Mouse (Mus musculus) MEL (cell line): ENCODE measurements at regions not wholly inside any gene's neighbourhood (a gene's known extent, or its start where the extent isn't known, plus 50 kb on each side); places are given as distances from the start of the nearest gene placed in this dataset.

Experiments used
- DNase-seq: peaks from one replicate; pipeline ENCODE4 v3.0.0; 2011; ENCODE audit warnings: low read depth, low spot score
- H3K27ac ChIP-seq: 2 replicates; pipeline ENCODE4 v1.5.1; 2012; ENCODE audit warnings: low read depth, mild to moderate bottlenecking, control low read depth, low read length, moderate library complexity; ENCODE audit not compliant: control insufficient read depth
- H3K27me3 ChIP-seq, 2 experiments: fragments of 150-350 bp in 1 of 2; sonication (generic) in 1 of 2; 2 replicates each; pipeline ENCODE4 v1.6.1; 2012; ENCODE audit warnings: low read length in 2 of 2, mild to moderate bottlenecking in 2 of 2, improper control_type of control experiment in 1 of 2, moderate library complexity in 1 of 2; ENCODE audit not compliant: insufficient read depth in 2 of 2, control insufficient read depth in 1 of 2
- H3K36me3 ChIP-seq, 2 experiments: 2 replicates each; pipeline ENCODE4 v1.6.1; 2012 to 2014; ENCODE audit warnings: low read length in 2 of 2, improper control_type of control experiment in 1 of 2, inconsistent platforms in 1 of 2, mild to moderate bottlenecking in 1 of 2; ENCODE audit not compliant: insufficient read depth in 2 of 2, control insufficient read depth in 1 of 2
- H3K4me1 ChIP-seq, 2 experiments: fragments of 150-350 bp in 1 of 2; sonication (generic) in 1 of 2; 2 replicates each; pipeline ENCODE4 v1.6.1; 2012; ENCODE audit warnings: low read length in 2 of 2, improper control_type of control experiment in 1 of 2, mild to moderate bottlenecking in 1 of 2; ENCODE audit not compliant: insufficient read depth in 2 of 2, control insufficient read depth in 1 of 2
- H3K4me3 ChIP-seq, 2 experiments: fragments of 150-350 bp in 1 of 2; sonication (generic) in 1 of 2; 2 replicates each; pipeline ENCODE4 v1.5.1; 2012; ENCODE audit warnings: low read depth in 2 of 2, low read length in 2 of 2, mild to moderate bottlenecking in 2 of 2, moderate library complexity in 2 of 2, control low read depth in 1 of 2, improper control_type of control experiment in 1 of 2; ENCODE audit not compliant: control insufficient read depth in 1 of 2, insufficient read depth in 1 of 2
- H3K79me2 ChIP-seq: 2 replicates; pipeline ENCODE4 v1.6.1; 2012; ENCODE audit warnings: mild to moderate bottlenecking, low read length, moderate library complexity; ENCODE audit not compliant: control insufficient read depth, poor library complexity, insufficient read depth
- H3K9ac ChIP-seq: 2 replicates; pipeline ENCODE4 v1.6.1; 2012; ENCODE audit warnings: low read depth, mild to moderate bottlenecking, control low read depth, low read length, moderate library complexity; ENCODE audit not compliant: control insufficient read depth, poor library complexity, severe bottlenecking
- H3K9me3 ChIP-seq: fragments of 150-350 bp; sonication (generic); replicated peaks from 2 replicates; pipeline ENCODE4 v1.6.1; 2012; ENCODE audit warnings: mild to moderate bottlenecking, low read length, improper control_type of control experiment, moderate library complexity; ENCODE audit not compliant: insufficient read depth
- BHLHE40 ChIP-seq: IDR thresholded peaks from 2 replicates; pipeline ENCODE4 v1.6.1; 2012; ENCODE audit warnings: low read depth, mild to moderate bottlenecking, inconsistent platforms, low read length, improper control_type of control experiment, borderline replicate concordance
- CHD1 ChIP-seq: IDR thresholded peaks from 2 replicates; pipeline ENCODE4 v1.6.1; 2012; ENCODE audit warnings: low read depth, mild to moderate bottlenecking, inconsistent platforms, low read length, improper control_type of control experiment
- CTCF ChIP-seq, 3 experiments: IDR thresholded peaks in 2 of 3; conservative IDR thresholded peaks in 1 of 3; 2 replicates each; pipeline ENCODE4 v1.5.1; 2011 to 2012; ENCODE audit warnings: low read length in 3 of 3, low read depth in 2 of 3, mild to moderate bottlenecking in 2 of 3, improper control_type of control experiment in 1 of 3, inconsistent platforms in 1 of 3, mixed read lengths in 1 of 3, moderate library complexity in 1 of 3; ENCODE audit not compliant: control insufficient read depth in 1 of 3, insufficient read depth in 1 of 3, poor library complexity in 1 of 3, severe bottlenecking in 1 of 3
- ELF1 ChIP-seq: IDR thresholded peaks from 2 replicates; pipeline ENCODE4 v1.6.1; 2014; ENCODE audit warnings: low read depth, mild to moderate bottlenecking, inconsistent platforms, low read length, improper control_type of control experiment, moderate library complexity
- EP300 ChIP-seq, 2 experiments: IDR thresholded peaks; 2 replicates each; pipeline ENCODE4 v1.6.1; 2011; ENCODE audit warnings: improper control_type of control experiment in 2 of 2, low read length in 2 of 2, low read depth in 1 of 2, mild to moderate bottlenecking in 1 of 2
- GABPA ChIP-seq: IDR thresholded peaks from 2 replicates; pipeline ENCODE4 v1.6.1; 2012; ENCODE audit warnings: low read depth, mild to moderate bottlenecking, inconsistent platforms, low read length, improper control_type of control experiment, moderate library complexity
- GATA1 ChIP-seq: IDR thresholded peaks from 2 replicates; pipeline ENCODE4 v1.6.1; 2011; ENCODE audit warnings: low read depth, low read length, improper control_type of control experiment
- JUND ChIP-seq: IDR thresholded peaks from 2 replicates; pipeline ENCODE4 v1.6.1; 2011; ENCODE audit warnings: low read depth, mild to moderate bottlenecking, improper control_type of control experiment, low read length
- MAFK ChIP-seq: IDR thresholded peaks from 2 replicates; pipeline ENCODE4 v1.6.1; 2011; ENCODE audit warnings: low read depth, mild to moderate bottlenecking, low read length, improper control_type of control experiment, borderline replicate concordance
- MAZ ChIP-seq: IDR thresholded peaks from 2 replicates; pipeline ENCODE4 v1.6.1; 2012; ENCODE audit warnings: low read depth, mild to moderate bottlenecking, inconsistent platforms, low read length, improper control_type of control experiment
- TAL1 ChIP-seq: IDR thresholded peaks from 2 replicates; pipeline ENCODE4 v1.6.1; 2012; ENCODE audit warnings: mild to moderate bottlenecking, inconsistent platforms, low read length, moderate library complexity, mixed read lengths
- TCF12 ChIP-seq: IDR thresholded peaks from 2 replicates; pipeline ENCODE4 v1.6.1; 2014; ENCODE audit warnings: low read depth, mild to moderate bottlenecking, inconsistent platforms, low read length, improper control_type of control experiment, moderate library complexity
- USF1 ChIP-seq: IDR thresholded peaks from 2 replicates; pipeline ENCODE4 v1.6.1; 2014; ENCODE audit warnings: low read depth, mild to moderate bottlenecking, inconsistent platforms, low read length, improper control_type of control experiment, moderate library complexity
- ZKSCAN1 ChIP-seq: IDR thresholded peaks from 2 replicates; pipeline ENCODE4 v1.6.1; 2012; ENCODE audit warnings: low read depth, mild to moderate bottlenecking, inconsistent platforms, low read length, improper control_type of control experiment, moderate library complexity

GRCm38 (mm10) chr14:80391418-80391817, 407.5 kb downstream of the Olfm4 start:
- TF ChIP-seq JUND (no peak), ZKSCAN1 (no peak), MAZ (no peak)
- Histone ChIP-seq H3K9me3 (no peaks in the 10 kb centered on the region), H3K36me3 (no peaks in the 10 kb centered on the region), H3K9ac (no peak overlapping the region), H3K4me1 (no peaks in the 10 kb centered on the region), H3K27me3 (no peaks in the 10 kb centered on the region), H3K27ac (no peak overlapping the region), H3K79me2 (no peaks in the 10 kb centered on the region), H3K4me3 (no peak overlapping the region)
- no peak for DNase-seq

DNA sequence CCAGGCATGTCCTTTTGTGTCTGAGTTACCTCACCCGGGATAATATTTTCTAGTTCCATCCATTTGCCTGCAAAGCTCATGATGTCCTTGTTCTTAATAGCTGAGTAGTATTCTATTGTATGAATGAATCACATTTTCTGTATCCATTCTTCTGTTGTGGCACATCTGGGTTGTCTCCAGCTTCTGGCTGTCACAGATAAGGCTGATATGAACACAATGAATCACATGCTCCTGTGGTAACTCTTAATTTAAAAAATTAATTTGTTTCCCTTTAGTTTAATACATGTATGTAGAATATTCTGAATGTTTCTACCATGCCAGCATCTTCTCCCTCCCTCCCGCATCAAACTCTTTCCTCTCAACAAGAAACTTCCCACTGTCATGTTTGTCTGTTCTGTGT, 424.4 kb downstream of the Olfm4 start:
- no peak overlapping the region for H3K9ac ChIP-seq
- peak; percentile 55; the same call in 1 of the 2 replicates for TF ChIP-seq USF1
- no peak for TF ChIP-seq GABPA
- no peak for TF ChIP-seq CHD1
- no peak for TF ChIP-seq ELF1
- TF ChIP-seq TCF12, result peak; percentile 64; the same call in 1 of the 2 replicates
- peak; percentile 53 to 55 for TF ChIP-seq EP300 (IDR thresholded peaks at IDR 0.05; ENCODE audit: low read depth in 1 of 2, low read length in 2 of 2)
- no peak for TF ChIP-seq TAL1
- TF ChIP-seq BHLHE40, result no peak
- peak; percentile 26; the same call in 1 of the 2 replicates for TF ChIP-seq GATA1
- no peaks in the 10 kb centered on the region; a peak in 1 of 4 replicates for H3K36me3 ChIP-seq
- H3K27me3 ChIP-seq, result no peaks in the 10 kb centered on the region
- H3K9me3 ChIP-seq, result no peaks in the 10 kb centered on the region
- peak; percentile 6 for DNase-seq
- H3K4me3 ChIP-seq, result no peak overlapping the region
- no peak overlapping the region for H3K27ac ChIP-seq
- H3K4me1 ChIP-seq, result no peaks in the 10 kb centered on the region
- no peaks in the 10 kb centered on the region for H3K79me2 ChIP-seq

DNA sequence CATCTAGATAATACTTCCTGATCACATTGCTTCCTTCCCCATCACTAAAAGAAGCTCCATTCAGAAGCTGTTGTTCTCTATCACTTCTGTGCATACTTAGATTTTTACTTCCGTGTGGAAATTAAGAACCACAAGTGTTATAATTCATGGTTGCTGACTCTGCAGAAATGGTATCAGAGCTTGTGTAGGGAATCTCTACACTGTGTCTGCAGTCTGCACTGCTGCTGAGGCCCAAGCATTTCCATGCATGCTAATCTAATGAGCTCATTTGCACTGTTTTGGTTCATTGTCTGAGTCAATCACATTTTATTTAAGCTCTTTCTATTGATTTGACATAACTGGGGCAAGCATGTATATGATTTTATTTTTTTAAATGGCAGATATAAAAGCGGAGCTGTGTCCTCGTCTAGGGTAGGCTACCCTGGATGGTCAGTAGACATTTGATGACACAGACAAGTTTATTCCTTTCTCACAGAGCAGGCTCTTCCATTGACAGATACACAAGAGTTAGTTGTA, 435.0 kb downstream of the Olfm4 start:
- H3K79me2 ChIP-seq, result no peaks in the 10 kb centered on the region
- H3K9me3 ChIP-seq, result no peaks in the 10 kb centered on the region
- DNase-seq, result no peak
- H3K9ac ChIP-seq, result no peak overlapping the region
- no peak overlapping the region for H3K27ac ChIP-seq
- TF ChIP-seq CTCF (IDR thresholded peaks at IDR 0.05 in 2 of 3, conservative IDR thresholded peaks at IDR 0.05 in 1 of 3; ENCODE audit: control insufficient read depth in 1 of 3, insufficient read depth in 1 of 3, low read depth in 2 of 3, low read length in 3 of 3, poor library complexity in 1 of 3, severe bottlenecking in 1 of 3) (no peak), MAFK (peak; percentile 38; the same call in 1 of the 2 replicates)
- TF ChIP-seq, all 39 proteins: peak for 1
- Histone ChIP-seq H3K4me1 (no peaks in the 10 kb centered on the region), H3K36me3 (no peaks in the 10 kb centered on the region), H3K4me3 (no peak overlapping the region), H3K27me3 (no peaks in the 10 kb centered on the region)
